Mouse (Mus musculus) heart, embryonic 10.5 days (tissue): ENCODE data around the gene Olfr750. TPM values are rescaled to one million over a fixed set of nuclear protein-coding genes. Genes with fewer than 3 reads are reported as not detected.

Experiments used
- DNase-seq: peaks from one replicate; pipeline ENCODE4 v3.0.0-alpha.2; 2017; ENCODE audit warnings: low spot score
- H3K27ac ChIP-seq: fragments of 300-500 bp; sonication (generic); 2 replicates; pipeline ENCODE4 v1.5.1; 2016; ENCODE audit warnings: mild to moderate bottlenecking
- H3K27me3 ChIP-seq: fragments of 300-500 bp; sonication (generic); 2 replicates; pipeline ENCODE4 v1.6.1; 2016; ENCODE audit warnings: mild to moderate bottlenecking; ENCODE audit not compliant: poor library complexity, insufficient read depth, severe bottlenecking
- H3K36me3 ChIP-seq: fragments of 300-500 bp; sonication (generic); 2 replicates; pipeline ENCODE4 v1.6.1; 2016; ENCODE audit warnings: mild to moderate bottlenecking, moderate library complexity
- H3K4me1 ChIP-seq: fragments of 300-500 bp; sonication (generic); 2 replicates; pipeline ENCODE4 v1.6.1; 2016; ENCODE audit warnings: mild to moderate bottlenecking
- H3K4me3 ChIP-seq: fragments of 300-500 bp; sonication (generic); 2 replicates; pipeline ENCODE4 v1.5.1; 2016; ENCODE audit warnings: mild to moderate bottlenecking, moderate library complexity
- H3K9me3 ChIP-seq: fragments of 300-500 bp; sonication (generic); 2 replicates; pipeline ENCODE4 v1.6.1; 2016; ENCODE audit warnings: mild to moderate bottlenecking, moderate library complexity
- WGBS: fragments of 180-500 bp; shearing (Covaris S2); methylation state at CpG from one replicate; pipeline ENCODE4 v1.1.7; 2016; 5-methylcytosine and 5-hydroxymethylcytosine counted together
- polyA plus RNA-seq: library from polyadenylated mRNA; unstranded; fragments of >200 nt; fragmentation: Nextera tagmentation; extraction: Ambion mirVana; gene quantifications from 2 replicates; pipeline ENCODE4 v1.2.1, GENCODE M21; 2016

Olfr750 gene
- polyA plus RNA-seq, 1 experiment from 2014 or later = not detected

GRCm38 (mm10) chr14:51093496-51093895, 19.3 kb upstream of the Olfr750 start:
- Histone ChIP-seq H3K9me3 (no peaks in the 10 kb centered on the region), H3K4me3 (no peak overlapping the region), H3K4me1 (no peaks in the 10 kb centered on the region), H3K36me3 (no peaks in the 10 kb centered on the region), H3K27ac (no peak overlapping the region), H3K27me3 (no peaks in the 10 kb centered on the region)
- DNase-seq = no peak
- 26% methylated on average over 3 of the region's 3 CpGs for WGBS

- 54% methylated on average over 8 of the region's 8 CpGs for WGBS
- no peak for DNase-seq
- H3K4me3 ChIP-seq = no peak overlapping the region
- H3K27me3 ChIP-seq = no peaks in the 10 kb centered on the region
- no peaks in the 10 kb centered on the region for H3K4me1 ChIP-seq
- no peaks in the 10 kb centered on the region for H3K9me3 ChIP-seq
- no peak overlapping the region for H3K27ac ChIP-seq
- no peaks in the 10 kb centered on the region for H3K36me3 ChIP-seq
Observed at GRCm38 (mm10) chr14:51092073-51092620, 17.9 kb upstream of the Olfr750 start.

- 9% methylated on average over 33 of the region's 33 CpGs for WGBS
- H3K9me3 ChIP-seq = no peaks in the 10 kb centered on the region
- no peaks in the 10 kb centered on the region for H3K36me3 ChIP-seq
- H3K4me3 ChIP-seq = peak within 1 kb of the TSS; percentile 78
- peak; percentile 85 for DNase-seq
- peak within 1 kb of the TSS; percentile 87 for H3K27ac ChIP-seq
- no peaks in the 10 kb centered on the region for H3K27me3 ChIP-seq
- no peaks in the 10 kb centered on the region for H3K4me1 ChIP-seq
Observed at GRCm38 (mm10) chr14:51090921-51091900, 17.0 kb upstream of the Olfr750 start, which contains the start of the genes Rnase4 and Ang. Rnase4 (plus strand) TSS chr14:51091077. Ang (plus strand) TSS chr14:51091150.

- H3K36me3 ChIP-seq = no peaks in the 10 kb centered on the region
- H3K4me1 ChIP-seq = no peaks in the 10 kb centered on the region
- H3K27me3 ChIP-seq = no peaks in the 10 kb centered on the region
- WGBS = under 1% methylated on average over 27 of the region's 27 CpGs
- DNase-seq = peak; percentile 86
- H3K27ac ChIP-seq = peak overlapping the region; percentile 87
- peak overlapping the region; percentile 78 for H3K4me3 ChIP-seq
- H3K9me3 ChIP-seq = no peaks in the 10 kb centered on the region
Observed at GRCm38 (mm10) chr14:51090077-51090781, 16.0 kb upstream of the Olfr750 start.

GRCm38 (mm10) chr14:51089674-51090076, 15.4 kb upstream of the Olfr750 start:
- Histone ChIP-seq H3K4me1 (no peaks in the 10 kb centered on the region), H3K4me3 (peak overlapping the region; percentile 78), H3K9me3 (no peaks in the 10 kb centered on the region), H3K36me3 (no peaks in the 10 kb centered on the region), H3K27ac (peak overlapping the region; percentile 87), H3K27me3 (no peaks in the 10 kb centered on the region)
- WGBS = under 1% methylated on average over 15 of the region's 15 CpGs
- no peak for DNase-seq

GRCm38 (mm10) chr14:51088970-51089673, 14.9 kb upstream of the Olfr750 start:
- Histone ChIP-seq H3K27me3 (no peaks in the 10 kb centered on the region), H3K36me3 (no peaks in the 10 kb centered on the region), H3K9me3 (no peaks in the 10 kb centered on the region), H3K4me1 (no peaks in the 10 kb centered on the region; the same call in 1 of the 2 replicates), H3K4me3 (peak overlapping the region; percentile 78), H3K27ac (peak overlapping the region; percentile 87)
- DNase-seq = peak; percentile 97
- WGBS = under 1% methylated on average over 34 of the region's 34 CpGs

GRCm38 (mm10) chr14:51088166-51088969, 14.1 kb upstream of the Olfr750 start:
- Histone ChIP-seq H3K36me3 (no peaks in the 10 kb centered on the region), H3K9me3 (no peaks in the 10 kb centered on the region), H3K27me3 (no peaks in the 10 kb centered on the region), H3K27ac (peak overlapping the region; percentile 76), H3K4me3 (peak overlapping the region; percentile 78), H3K4me1 (no peaks in the 10 kb centered on the region; the same call in 1 of the 2 replicates)
- WGBS = under 1% methylated on average over 23 of the region's 23 CpGs
- peak; percentile 92 for DNase-seq

- no peaks in the 10 kb centered on the region for H3K27me3 ChIP-seq
- H3K4me3 ChIP-seq = peak overlapping the region; percentile 78
- H3K36me3 ChIP-seq = no peaks in the 10 kb centered on the region
- peak overlapping the region; percentile 76 for H3K27ac ChIP-seq
- no peaks in the 10 kb centered on the region for H3K9me3 ChIP-seq
- no peak for DNase-seq
- no peaks in the 10 kb centered on the region; the same call in 1 of the 2 replicates for H3K4me1 ChIP-seq
- 9% methylated on average over 9 of the region's 9 CpGs for WGBS
Observed at GRCm38 (mm10) chr14:51087762-51088161, 13.5 kb upstream of the Olfr750 start.

- Histone ChIP-seq H3K27ac (no peak overlapping the region), H3K36me3 (no peaks in the 10 kb centered on the region), H3K4me1 (no peaks in the 10 kb centered on the region; the same call in 1 of the 2 replicates), H3K9me3 (no peaks in the 10 kb centered on the region), H3K4me3 (no peak overlapping the region), H3K27me3 (no peaks in the 10 kb centered on the region)
- no peak for DNase-seq
- WGBS = 79% methylated on average over 4 of the region's 4 CpGs
Observed at GRCm38 (mm10) chr14:51085911-51086310, 11.7 kb upstream of the Olfr750 start.

GRCm38 (mm10) chr14:51085086-51085485, 10.9 kb upstream of the Olfr750 start:
- no peak for DNase-seq
- WGBS = 70% methylated on average over 2 of the region's 2 CpGs
- Histone ChIP-seq H3K9me3 (no peaks in the 10 kb centered on the region), H3K27me3 (peaks cover 2% of the 10 kb centered on the region; the same call in 1 of the 2 replicates), H3K27ac (no peak overlapping the region), H3K4me1 (no peaks in the 10 kb centered on the region; the same call in 1 of the 2 replicates), H3K36me3 (no peaks in the 10 kb centered on the region), H3K4me3 (no peak overlapping the region)

- no peaks in the 10 kb centered on the region for H3K36me3 ChIP-seq
- H3K27ac ChIP-seq = no peak overlapping the region
- no peaks in the 10 kb centered on the region for H3K9me3 ChIP-seq
- DNase-seq = no peak
- peaks cover 8% of the 10 kb centered on the region; the same call in 1 of the 2 replicates for H3K27me3 ChIP-seq
- 17% methylated on average over 7 of the region's 7 CpGs for WGBS
- H3K4me1 ChIP-seq = no peaks in the 10 kb centered on the region; the same call in 1 of the 2 replicates
- H3K4me3 ChIP-seq = peak overlapping the region; percentile 74
Observed at GRCm38 (mm10) chr14:51083805-51084204, 9.6 kb upstream of the Olfr750 start.
